Mouse (Mus musculus) bone marrow macrophage, adult 2 months (primary cell): Measurements from ENCODE around the gene Txnip. TPM values are rescaled to one million over a fixed set of nuclear protein-coding genes. Genes with fewer than 3 reads are reported as not detected.

Experiments
- H3K27ac ChIP-seq: 2 replicates; pipeline ENCODE4 v1.5.1; 2012; ENCODE audit warnings: low read depth, low read length; ENCODE audit not compliant: insufficient read depth
- H3K4me1 ChIP-seq: 2 replicates; pipeline ENCODE4 v1.6.1; 2012; ENCODE audit warnings: low read length; ENCODE audit not compliant: control insufficient read depth, insufficient read depth
- H3K4me3 ChIP-seq: 2 replicates; pipeline ENCODE4 v1.5.1; 2012; ENCODE audit warnings: mild to moderate bottlenecking, low read length, moderate library complexity; ENCODE audit not compliant: insufficient read depth
- CTCF ChIP-seq: IDR thresholded peaks from 2 replicates; pipeline ENCODE4 v1.5.1; 2012; ENCODE audit warnings: low read depth, mild to moderate bottlenecking, low read length, moderate library complexity
- POLR2A ChIP-seq: IDR thresholded peaks from 2 replicates; pipeline ENCODE4 v1.6.1; 2012; ENCODE audit warnings: mild to moderate bottlenecking, low read depth, low read length, borderline replicate concordance
- polyA plus RNA-seq: library from polyadenylated mRNA; stranded (reverse); fragments of >200 nt; gene quantifications from 2 replicates; pipeline ENCODE4 v1.2.4, GENCODE M21; 2012; ENCODE audit not compliant: missing spikeins, insufficient read depth, insufficient read length

Txnip gene
- polyA plus RNA-seq, 1 experiment = 868 TPM

- no peak for TF ChIP-seq CTCF
- TF ChIP-seq POLR2A = no peak
- no peak overlapping the region for H3K4me3 ChIP-seq
- peaks cover 9% of the 10 kb centered on the region for H3K4me1 ChIP-seq
- no peak overlapping the region for H3K27ac ChIP-seq
Measured at GRCm38 (mm10) chr3:96606618-96607017, 48.9 kb downstream of the Txnip start.

Other genes starting within 250 kb of the Txnip start
- gene BC107364, start 105.7 kb upstream of the Txnip start, polyA plus RNA-seq = not detected in 2 replicates
- not detected in 2 replicates for gene Hfe2, start 32.8 kb upstream of the Txnip start, polyA plus RNA-seq
- not detected in 2 replicates for gene Gm16253, start 19.0 kb downstream of the Txnip start, polyA plus RNA-seq
- gene Polr3gl, start 36.2 kb downstream of the Txnip start, polyA plus RNA-seq = 111 and 129 TPM in 2 replicates
- 0.28 TPM in 1 of 2 replicates, not detected in the other for gene Ankrd34a, start 38.7 kb downstream of the Txnip start, polyA plus RNA-seq
- 21.8 and 23.4 TPM in 2 replicates for gene Lix1l, start 43.2 kb downstream of the Txnip start, polyA plus RNA-seq
- gene Rbm8a, start 72.0 kb downstream of the Txnip start, polyA plus RNA-seq = 109 and 163 TPM in 2 replicates
- gene Pex11b, start 77.4 kb downstream of the Txnip start, polyA plus RNA-seq = 25.7 and 32.6 TPM in 2 replicates
- not detected in 2 replicates for gene Gm42957, start 77.5 kb downstream of the Txnip start, polyA plus RNA-seq
- 0.28 and 0.44 TPM in 2 replicates for gene Itga10, start 87.6 kb downstream of the Txnip start, polyA plus RNA-seq
- gene Ankrd35, start 112.2 kb downstream of the Txnip start, polyA plus RNA-seq = not detected in 2 replicates
- 43.5 and 44.0 TPM in 2 replicates for gene Pias3, start 138.4 kb downstream of the Txnip start, polyA plus RNA-seq
- gene Nudt17, start 150.6 kb downstream of the Txnip start, polyA plus RNA-seq = not detected in 2 replicates
- 41.6 and 49.1 TPM in 2 replicates for gene Polr3c, start 169.7 kb downstream of the Txnip start, polyA plus RNA-seq
- gene Rnf115, start 169.7 kb downstream of the Txnip start, polyA plus RNA-seq = 69.5 and 74.8 TPM in 2 replicates